Mouse (Mus musculus): ENCODE measurements around the gene Tbc1d2b.

DNA sequence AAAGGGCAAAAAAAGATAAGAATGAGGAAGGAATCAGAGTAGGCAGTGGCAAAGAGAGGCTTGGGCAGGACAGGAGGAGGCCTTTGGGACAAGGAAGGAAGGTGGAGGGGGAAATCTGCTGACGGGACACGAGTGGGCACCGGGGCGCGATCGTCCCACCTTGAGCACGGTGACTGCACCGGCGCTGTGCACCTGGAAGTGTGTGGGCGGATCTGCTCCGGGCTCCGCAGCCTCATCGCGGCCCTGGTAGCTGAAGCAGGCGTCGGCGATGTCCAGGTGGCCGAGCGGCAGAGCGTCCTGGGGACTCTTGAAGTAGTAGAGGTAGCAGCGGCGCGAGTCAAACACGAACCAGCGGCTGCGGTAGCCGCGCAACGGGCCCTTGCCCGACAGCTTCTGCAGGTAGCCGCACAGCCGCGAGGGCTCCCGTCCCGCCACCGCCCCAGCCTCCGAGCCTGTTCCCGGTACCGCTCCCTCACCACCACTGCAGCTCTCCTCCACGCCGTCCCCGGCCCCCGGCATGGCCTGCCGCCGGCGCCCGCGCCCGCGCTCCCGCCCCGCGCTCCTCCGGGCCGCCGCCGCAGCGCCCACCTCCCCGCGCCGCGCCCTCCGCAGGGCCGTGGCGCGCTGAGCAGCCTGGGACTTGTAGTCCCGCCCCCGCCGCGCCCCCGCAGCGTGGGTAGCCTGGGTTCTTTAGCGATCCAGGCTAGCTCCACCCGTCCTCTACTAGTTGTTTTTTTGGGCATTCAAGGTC, at the start of gene Tbc1d2b:
- TF ChIP-seq CTCF (IDR thresholded peaks at IDR 0.05; ENCODE audit: low read depth) (no peak), EP300 (IDR thresholded peaks at IDR 0.05; ENCODE audit: low read depth) (no peak)

Measured in liver, embryonic 14.5 days (tissue).